Mouse (Mus musculus) spleen, adult 2 months (tissue): Measurements from ENCODE around the gene Aldh9a1. TPM values are rescaled to one million over a fixed set of nuclear protein-coding genes. Genes with fewer than 3 reads are reported as not detected.
A peak's percentile ranks its signal among the peaks of the same experiment; 100 is the strongest.
"Not testable (repeated sequence)": the region's sequence is repeated elsewhere in the genome, so short reads cannot be mapped to it uniquely, and the experiment has no call there.

Source experiments
- DNase-seq, 2 experiments: peaks; one replicate each; pipeline versions ENCODE4 v3.0.0 to v3.0.0-alpha.2; 2012 to 2021; ENCODE audit warnings: low spot score in 2 of 2, low read depth in 1 of 2
- H3K27ac ChIP-seq: fragments of 200-500 bp; 2 replicates; pipeline ENCODE4 v1.5.1; 2012; ENCODE audit warnings: low read length, inconsistent platforms; ENCODE audit not compliant: insufficient read depth
- H3K27me3 ChIP-seq: fragments of 200-500 bp; 2 replicates; pipeline ENCODE4 v1.6.1; 2012; ENCODE audit warnings: mild to moderate bottlenecking, moderate library complexity, low read length, inconsistent platforms; ENCODE audit not compliant: control insufficient read depth, insufficient read depth
- H3K36me3 ChIP-seq: fragments of 200-500 bp; 2 replicates; pipeline ENCODE4 v1.6.1; 2012; ENCODE audit warnings: mild to moderate bottlenecking, low read length, inconsistent platforms; ENCODE audit not compliant: control insufficient read depth, insufficient read depth
- H3K4me1 ChIP-seq: fragments of 200-500 bp; 2 replicates; pipeline ENCODE4 v1.6.1; 2011; ENCODE audit warnings: inconsistent platforms; ENCODE audit not compliant: control insufficient read depth, insufficient read depth, insufficient read length
- H3K4me3 ChIP-seq: fragments of 200-500 bp; 2 replicates; pipeline ENCODE4 v1.5.1; 2011; ENCODE audit warnings: mild to moderate bottlenecking, inconsistent platforms; ENCODE audit not compliant: insufficient read depth, insufficient read length; ENCODE audit errors: extremely low read depth
- CTCF ChIP-seq: fragments of 200-500 bp; IDR thresholded peaks from 2 replicates; pipeline ENCODE4 v1.5.1; 2011; ENCODE audit warnings: mild to moderate bottlenecking, inconsistent platforms; ENCODE audit not compliant: insufficient read depth, insufficient read length, insufficient replicate concordance; ENCODE audit errors: extremely low read depth
- POLR2A ChIP-seq: fragments of 200-500 bp; IDR thresholded peaks from 2 replicates; pipeline ENCODE4 v1.6.1; 2011; ENCODE audit warnings: low read depth, low read length, inconsistent platforms
- WGBS: fragments of 180-500 bp; shearing (Covaris S2); methylation state at CpG from one replicate; pipeline ENCODE4 v1.1.7; 2018; 5-methylcytosine and 5-hydroxymethylcytosine counted together
- polyA plus RNA-seq: library from polyadenylated mRNA; depleted of rRNA; stranded (reverse); fragments of >200 nt; gene quantifications from 2 replicates; pipeline ENCODE4 v1.2.3, GENCODE M21; 2012

The Aldh9a1 gene
- polyA plus RNA-seq, 1 experiment: 14.6 TPM

DNA sequence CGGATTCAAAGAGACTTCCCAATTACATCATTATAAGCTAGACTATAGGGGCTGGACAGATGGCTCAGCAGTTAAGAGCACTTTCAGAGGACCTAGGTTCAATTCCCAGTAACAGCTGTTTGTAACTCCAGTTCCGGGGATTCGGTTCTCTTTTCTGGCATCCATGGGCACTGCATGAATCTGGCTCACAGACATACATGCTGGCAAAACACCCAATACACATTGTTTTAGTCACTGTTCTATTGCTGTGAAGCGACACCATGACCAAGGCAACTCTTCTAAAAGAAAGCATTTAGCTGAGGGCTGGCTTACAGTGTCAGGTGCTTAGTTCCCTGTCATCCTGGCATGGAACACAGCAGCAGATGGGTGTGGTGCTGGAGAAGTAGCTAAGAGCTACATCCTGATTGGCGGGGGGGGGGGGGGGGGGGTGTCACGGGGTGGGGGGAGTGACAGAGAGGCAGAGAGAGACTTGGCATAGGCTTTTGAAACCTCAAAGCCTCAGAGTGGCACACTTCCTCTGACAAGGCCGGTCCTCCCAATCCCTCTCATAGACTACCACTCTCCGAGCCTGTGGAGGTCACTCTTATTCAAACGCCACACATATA, 10.5 kb upstream of the Aldh9a1 start:
- TF ChIP-seq CTCF (no peak), POLR2A (no peak)
- Histone ChIP-seq H3K27me3 (no peaks in the 10 kb centered on the region), H3K36me3 (no peaks in the 10 kb centered on the region), H3K4me1 (peaks cover 11% of the 10 kb centered on the region; the same call in 1 of the 2 replicates), H3K4me3 (no peak overlapping the region), H3K27ac (no peak overlapping the region)
- WGBS: 40% methylated on average over 9 of the region's 9 CpGs
- no peak for DNase-seq

DNA sequence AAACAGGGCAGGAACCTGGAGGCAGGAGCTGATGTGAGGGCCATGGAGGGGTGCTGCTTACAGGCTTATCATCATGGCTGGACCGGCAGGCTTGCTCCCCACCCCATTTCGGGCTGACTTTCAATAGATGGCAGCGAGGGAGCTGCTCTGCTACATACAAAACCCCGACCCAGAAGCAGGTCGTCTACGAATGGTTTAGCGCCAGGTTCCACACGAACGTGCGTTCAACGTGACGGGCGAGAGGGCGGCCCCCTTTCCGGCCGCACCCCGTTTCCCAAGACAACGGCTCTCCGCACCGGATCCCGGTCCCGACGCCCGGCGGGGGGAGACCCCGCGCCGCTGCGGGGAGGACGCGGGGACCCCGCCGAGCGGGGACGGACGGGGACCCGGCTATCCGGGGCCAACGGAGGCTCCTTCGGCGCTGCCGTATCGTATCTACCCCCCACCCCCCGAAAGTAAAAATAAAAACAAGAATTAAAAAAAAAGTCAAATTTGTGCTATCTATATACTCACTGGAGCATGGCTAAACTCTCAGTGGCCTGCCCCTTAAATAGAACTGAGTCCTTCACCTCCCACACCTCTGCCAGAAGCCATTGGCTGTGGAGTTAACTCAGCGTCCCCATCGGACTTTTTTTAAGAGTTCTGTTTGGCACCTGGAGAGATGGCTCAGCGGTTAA, 9.5 kb upstream of the Aldh9a1 start:
- H3K27ac ChIP-seq: no peak overlapping the region
- no peaks in the 10 kb centered on the region for H3K36me3 ChIP-seq
- H3K4me3 ChIP-seq: peak overlapping the region; percentile 39
- DNase-seq: no peak
- 2% methylated on average over 47 of the region's 47 CpGs for WGBS
- peaks cover 11% of the 10 kb centered on the region; the same call in 1 of the 2 replicates for H3K4me1 ChIP-seq
- no peaks in the 10 kb centered on the region for H3K27me3 ChIP-seq
- TF ChIP-seq CTCF (no peak), POLR2A (no peak)

DNA sequence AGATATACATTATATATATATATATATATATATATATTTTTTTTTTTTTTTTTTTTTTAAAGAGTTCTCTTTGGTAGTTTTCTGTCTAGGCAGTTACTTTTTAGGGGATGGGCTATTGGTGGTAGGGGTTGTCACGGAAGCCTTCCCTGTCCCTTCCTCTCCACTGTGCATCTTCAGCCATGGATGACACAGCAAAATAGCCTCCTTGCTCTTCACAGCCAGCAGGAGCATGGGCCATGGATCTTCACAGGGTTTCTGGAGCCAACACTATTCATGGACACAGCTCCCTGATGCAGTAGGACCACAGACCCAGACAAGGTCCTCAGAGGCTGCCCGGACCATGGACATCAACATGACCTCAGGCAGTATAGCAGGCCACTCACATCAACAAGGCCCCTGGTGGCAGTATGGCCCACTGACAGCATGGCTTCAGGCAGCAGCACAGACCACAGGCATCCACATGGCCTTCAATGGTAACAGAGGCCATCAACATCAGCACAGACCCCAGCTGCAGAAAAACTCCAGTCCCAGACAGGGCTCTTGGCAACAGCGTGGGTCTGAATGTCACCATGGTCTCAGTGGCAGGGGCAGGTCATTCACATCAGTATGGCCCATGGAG, 8.8 kb upstream of the Aldh9a1 start:
- TF ChIP-seq CTCF (no peak), POLR2A (no peak)
- H3K4me3 ChIP-seq: no peak overlapping the region

DNA sequence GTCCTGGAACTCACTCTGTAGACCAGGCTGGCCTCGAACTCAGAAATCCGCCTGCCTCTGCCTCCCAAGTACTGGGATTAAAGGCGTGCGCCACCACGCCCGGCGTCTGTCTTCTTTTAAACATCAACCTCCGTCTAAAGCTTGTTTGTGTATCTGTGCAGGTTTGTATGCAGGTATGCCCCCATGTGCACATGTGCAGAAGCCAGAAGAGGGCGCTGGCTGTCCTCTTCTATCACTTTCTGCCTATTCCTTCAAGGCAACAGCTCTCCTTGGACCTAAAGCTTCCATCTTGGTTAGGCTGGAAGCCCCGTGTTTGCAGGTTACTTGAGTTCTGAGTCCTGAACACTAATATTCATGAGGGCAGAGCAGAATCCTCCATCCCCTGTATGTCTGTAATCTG, 7.0 kb upstream of the Aldh9a1 start:
- WGBS: 93% methylated on average over 10 of the region's 10 CpGs
- no peaks in the 10 kb centered on the region for H3K36me3 ChIP-seq
- peaks cover 4% of the 10 kb centered on the region; the same call in 1 of the 2 replicates for H3K4me1 ChIP-seq
- TF ChIP-seq CTCF: no peak
- no peak for TF ChIP-seq POLR2A
- H3K27me3 ChIP-seq: no peaks in the 10 kb centered on the region
- no peak for DNase-seq
- no peak overlapping the region for H3K4me3 ChIP-seq
- no peak overlapping the region for H3K27ac ChIP-seq

More for the DNA sequence above, 8.8 kb upstream of the Aldh9a1 start:
- H3K27me3 ChIP-seq: no peaks in the 10 kb centered on the region
- DNase-seq: no peak
- 85% methylated on average over 3 of the region's 3 CpGs for WGBS
- peaks cover 11% of the 10 kb centered on the region; the same call in 1 of the 2 replicates for H3K4me1 ChIP-seq
- no peak overlapping the region for H3K27ac ChIP-seq
- no peaks in the 10 kb centered on the region for H3K36me3 ChIP-seq

DNA sequence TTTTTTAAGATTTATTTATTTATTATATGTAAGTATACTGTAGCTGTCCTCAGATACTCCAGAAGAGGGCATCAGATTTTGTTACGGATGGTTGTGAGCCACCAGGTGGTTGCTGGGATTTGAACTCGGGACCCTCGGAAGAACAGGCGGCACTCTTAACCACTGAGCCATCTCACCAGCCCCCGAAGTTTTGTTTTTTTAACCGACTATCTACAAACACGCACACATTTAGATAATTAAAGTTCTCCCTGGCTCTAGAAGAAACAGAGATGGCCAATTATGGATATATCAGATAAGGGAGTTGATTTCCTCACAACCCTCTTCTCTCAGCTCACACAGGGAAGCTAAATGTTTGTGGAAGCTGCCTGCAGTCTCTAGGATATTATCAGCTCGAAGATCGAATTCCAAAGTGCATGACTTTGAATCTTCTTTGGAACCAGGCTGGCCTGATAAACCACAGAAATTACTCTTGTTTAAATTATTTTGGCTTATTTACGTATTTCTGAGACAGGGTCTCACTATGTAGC, 3.7 kb upstream of the Aldh9a1 start:
- not testable (repeated sequence) for DNase-seq, H3K36me3 ChIP-seq, H3K4me1 ChIP-seq, H3K27ac ChIP-seq, H3K4me3 ChIP-seq, H3K27me3 ChIP-seq
- WGBS: 92% methylated on average over 10 of the region's 10 CpGs

DNA sequence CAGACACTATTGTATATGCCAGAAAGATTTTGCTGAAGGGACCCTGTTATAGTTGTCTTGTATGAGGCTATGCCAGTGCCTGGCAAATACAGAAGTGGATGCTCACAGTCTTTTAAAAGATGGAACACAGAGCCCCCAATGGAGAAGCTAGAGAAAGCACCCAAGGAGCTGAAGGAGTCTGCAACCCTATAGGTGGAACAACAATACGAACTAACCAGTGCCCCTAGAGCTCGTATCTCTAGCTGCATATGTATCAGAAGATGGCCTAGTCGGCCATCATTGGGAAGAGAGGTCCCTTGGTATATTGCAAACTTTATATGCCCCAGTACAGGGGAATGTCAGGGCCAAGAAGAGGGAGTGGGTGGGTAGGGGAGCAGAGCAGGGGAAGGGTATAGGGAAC, 585 bp upstream of the Aldh9a1 start:
- H3K4me3 ChIP-seq, H3K4me1 ChIP-seq, H3K36me3 ChIP-seq, DNase-seq, H3K27me3 ChIP-seq, H3K27ac ChIP-seq: not testable (repeated sequence)
- WGBS: 55% methylated on average over 3 of the region's 3 CpGs

DNA sequence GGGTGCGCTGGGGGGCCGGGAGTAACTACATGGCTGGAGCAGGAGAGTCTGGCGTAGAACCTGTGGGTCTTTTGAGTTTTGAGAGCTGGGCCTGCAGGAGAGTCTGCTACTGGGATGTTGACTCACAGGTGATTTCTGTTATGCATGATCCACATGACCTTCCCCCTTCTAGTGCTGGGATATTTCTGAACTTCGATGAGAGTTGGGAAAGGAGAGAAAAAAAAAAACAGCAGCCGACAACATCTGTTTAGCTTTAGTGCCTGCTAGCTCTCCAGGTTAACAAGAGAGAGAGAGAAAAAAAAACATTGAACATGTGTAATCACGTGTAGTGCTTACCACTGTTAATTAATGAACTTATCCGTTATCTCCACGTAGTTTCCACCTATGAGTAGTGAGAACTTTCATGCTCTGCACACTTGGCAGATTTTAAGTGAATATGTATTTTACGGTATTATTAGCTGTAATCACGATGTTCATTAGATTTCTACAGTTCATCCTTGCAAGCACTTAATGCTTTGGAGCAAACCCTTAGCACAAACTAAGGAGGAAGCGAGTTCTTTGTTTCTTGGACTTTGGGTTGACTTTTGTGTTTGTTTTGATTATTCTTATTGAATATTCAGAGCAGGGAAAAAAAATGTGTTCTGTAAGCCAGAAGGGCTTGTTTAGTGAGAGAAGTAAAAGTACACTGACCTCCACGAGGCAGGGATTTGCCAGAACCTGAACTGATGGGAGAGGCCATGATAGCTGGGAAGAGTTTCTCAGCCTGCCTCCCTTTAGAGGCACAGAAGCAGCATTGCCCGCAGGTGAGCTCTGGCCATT, 1.0 kb downstream of the Aldh9a1 start:
- Histone ChIP-seq H3K4me3 (peak overlapping the region; percentile 87), H3K27me3 (no peaks in the 10 kb centered on the region), H3K27ac (no peak overlapping the region), H3K4me1 (no peaks in the 10 kb centered on the region; the same call in 1 of the 2 replicates), H3K36me3 (peaks cover 21% of the 10 kb centered on the region)
- DNase-seq: no peak
- TF ChIP-seq POLR2A: no peak
- TF ChIP-seq CTCF: no peak
- WGBS: 36% methylated on average over 13 of the region's 13 CpGs
